Mouse (Mus musculus) heart, adult 2 months (tissue): ENCODE results near the gene Cib4.

Source experiments
- CTCF ChIP-seq: fragments of 200-600 bp; IDR thresholded peaks from 2 replicates; pipeline ENCODE4 v1.8.1; 2022; ENCODE audit warnings: antibody characterized with exemption, mild to moderate bottlenecking, moderate library complexity
- POLR2A ChIP-seq: fragments of 200-500 bp; IDR thresholded peaks from 2 replicates; pipeline ENCODE4 v1.6.1; 2011; ENCODE audit warnings: mild to moderate bottlenecking, low read depth, low read length, control low read depth; ENCODE audit not compliant: insufficient read depth

DNA sequence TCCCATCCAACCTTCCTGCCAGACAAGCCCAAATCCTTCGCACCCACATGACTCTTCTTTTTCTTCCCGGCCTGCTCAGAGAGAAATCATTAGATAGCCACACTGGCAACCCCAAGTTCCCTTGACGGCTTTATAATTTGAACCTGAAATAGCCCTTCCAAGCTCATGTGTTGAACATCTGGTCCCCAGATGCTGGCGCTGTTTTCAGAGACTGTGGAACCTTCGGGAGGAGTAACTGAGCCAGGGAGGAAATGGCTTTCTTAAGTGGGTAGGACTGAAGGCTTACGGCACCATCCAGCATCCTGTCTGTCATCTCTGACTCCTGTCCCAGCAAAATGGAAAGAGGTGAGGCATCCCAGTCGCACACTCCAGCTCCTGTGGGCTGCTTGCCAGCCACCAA is 48.3 kb downstream of the Cib4 start:
- TF ChIP-seq CTCF: no peak
- TF ChIP-seq POLR2A: no peak
